Mouse (Mus musculus): ENCODE data around the gene Tln2. TPM values are rescaled to one million over a fixed set of nuclear protein-coding genes. Genes with fewer than 3 reads are reported as not detected.

Gene Tln2
- polyA plus RNA-seq, 1 experiment: 36.5 TPM

- no peak for DNase-seq (ENCODE audit: extremely low spot score in 1 of 2, low spot score in 1 of 2)
Measured at GRCm38 (mm10) chr9:67173816-67174215, 385.7 kb downstream of the Tln2 start.

- DNase-seq (ENCODE audit: extremely low spot score in 1 of 2, low spot score in 1 of 2): no peak
Measured at GRCm38 (mm10) chr9:67173154-67173553, 386.3 kb downstream of the Tln2 start.

GRCm38 (mm10) chr9:67171409-67171808, 388.1 kb downstream of the Tln2 start:
- DNase-seq (ENCODE audit: extremely low spot score in 1 of 2, low spot score in 1 of 2): no peak

GRCm38 (mm10) chr9:67170759-67171158, 388.7 kb downstream of the Tln2 start:
- DNase-seq (ENCODE audit: extremely low spot score in 1 of 2, low spot score in 1 of 2): no peak

- DNase-seq (ENCODE audit: extremely low spot score in 1 of 2, low spot score in 1 of 2): no peak
Measured at GRCm38 (mm10) chr9:67170047-67170446, 389.5 kb downstream of the Tln2 start.

Other genes with a start within 250 kb of the Tln2 start
- gene C2cd4b, start 199.7 kb upstream of the Tln2 start, polyA plus RNA-seq (2012; rRNA removed): 3.1 and 3.9 TPM in 2 replicates

All from frontal cortex, adult 2 months (tissue).